Mouse (Mus musculus) heart, embryonic 13.5 days (tissue): ENCODE results near the gene 5530401A14Rik. TPM values are rescaled to one million over a fixed set of nuclear protein-coding genes. Genes with fewer than 3 reads are reported as not detected.

ENCODE experiments used
- ATAC-seq: fragments of 200-750 bp; cut with Nextera tagmentation; 2 replicates; pipeline ENCODE4 v1.8.0; 2017; ENCODE audit warnings: moderate TSS enrichment; ENCODE audit not compliant: insufficient number of reproducible peaks, low FRiP score, low TSS enrichment; ENCODE audit errors: extremely low read depth
- H3K27ac ChIP-seq: fragments of 300-500 bp; sonication (generic); replicated peaks from 2 replicates; pipeline ENCODE4 v1.5.1; 2015; ENCODE audit warnings: moderate library complexity, mild to moderate bottlenecking, inconsistent platforms
- H3K27me3 ChIP-seq: fragments of 300-500 bp; sonication (generic); replicated peaks from 2 replicates; pipeline ENCODE4 v1.6.1; 2015; ENCODE audit warnings: mild to moderate bottlenecking, inconsistent platforms
- H3K36me3 ChIP-seq: fragments of 300-500 bp; sonication (generic); 2 replicates; pipeline ENCODE4 v1.6.1; 2015; ENCODE audit warnings: mild to moderate bottlenecking, inconsistent platforms
- H3K4me1 ChIP-seq: fragments of 300-500 bp; sonication (generic); 2 replicates; pipeline ENCODE4 v1.6.1; 2015; ENCODE audit warnings: inconsistent platforms
- H3K4me2 ChIP-seq: fragments of 300-500 bp; sonication (generic); 2 replicates; pipeline ENCODE4 v1.6.1; 2015; ENCODE audit warnings: inconsistent platforms, mild to moderate bottlenecking, moderate library complexity
- H3K4me3 ChIP-seq: fragments of 300-500 bp; sonication (generic); 2 replicates; pipeline ENCODE4 v1.5.1; 2015; ENCODE audit warnings: moderate library complexity, mild to moderate bottlenecking, inconsistent platforms
- H3K9ac ChIP-seq: fragments of 300-500 bp; sonication (generic); 2 replicates; pipeline ENCODE4 v1.6.1; 2015; ENCODE audit warnings: inconsistent platforms, mild to moderate bottlenecking, moderate library complexity
- H3K9me3 ChIP-seq: fragments of 300-500 bp; sonication (generic); 2 replicates; pipeline ENCODE4 v1.6.1; 2016; ENCODE audit warnings: inconsistent platforms
- WGBS: fragments of 180-500 bp; shearing (Covaris S2); methylation state at CpG from one replicate; pipeline ENCODE4 v1.1.7; 2015; ENCODE audit warnings: mixed read lengths; 5-methylcytosine and 5-hydroxymethylcytosine counted together
- polyA plus RNA-seq: library from polyadenylated mRNA; unstranded; fragments of >200 nt; fragmentation: Nextera tagmentation; extraction: Ambion mirVana; gene quantifications from 2 replicates; pipeline ENCODE4 v1.2.1, GENCODE M21; 2015

The 5530401A14Rik gene
- not detected in 2 replicates for polyA plus RNA-seq

- H3K27ac ChIP-seq: no peak within 1 kb of the TSS
- no peak for ATAC-seq
- no peaks in the 10 kb centered on the region for H3K27me3 ChIP-seq
- H3K4me2 ChIP-seq: no peak within 1 kb of the TSS
- no peak within 1 kb of the TSS for H3K4me3 ChIP-seq
- no peaks in the 10 kb centered on the region for H3K4me1 ChIP-seq
- no peak within 1 kb of the TSS for H3K9ac ChIP-seq
- no peaks in the 10 kb centered on the region for H3K9me3 ChIP-seq
- WGBS: 50% methylated on average over 4 of the region's 4 CpGs
- H3K36me3 ChIP-seq: no peaks in the 10 kb centered on the region
Observed at GRCm38 (mm10) chr11:81860250-81860972, at the start of gene 5530401A14Rik. Gene 5530401A14Rik, plus strand, starts transcription at chr11:81860673.

DNA sequence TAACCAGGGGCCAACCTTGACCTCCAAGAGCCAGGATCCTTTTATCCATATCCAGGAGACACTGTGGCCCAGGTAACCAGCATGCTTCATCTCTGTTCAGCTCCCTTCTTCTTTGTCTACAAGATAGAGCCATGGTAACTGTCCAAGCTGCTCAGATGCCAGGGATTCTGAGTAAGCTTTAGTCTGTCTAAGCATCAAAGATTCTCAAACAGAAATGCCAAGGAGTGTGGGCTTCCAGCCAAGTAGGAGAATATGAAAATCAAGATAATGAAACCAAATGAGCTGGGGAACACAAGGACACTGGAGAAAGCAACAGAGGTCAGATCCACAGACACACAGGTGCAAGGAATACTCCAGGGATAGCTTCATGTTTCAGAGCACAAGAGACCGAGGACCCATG lies 45.7 kb upstream of the 5530401A14Rik start:
- H3K9me3 ChIP-seq: no peaks in the 10 kb centered on the region
- H3K4me3 ChIP-seq: no peak overlapping the region
- H3K9ac ChIP-seq: no peak overlapping the region
- H3K4me2 ChIP-seq: no peak overlapping the region
- no peak for ATAC-seq
- peaks cover 8% of the 10 kb centered on the region for H3K4me1 ChIP-seq
- no peak overlapping the region for H3K27ac ChIP-seq
- no peaks in the 10 kb centered on the region for H3K27me3 ChIP-seq
- WGBS: 80% methylated on average over 1 of the region's 1 CpGs
- H3K36me3 ChIP-seq: no peaks in the 10 kb centered on the region

GRCm38 (mm10) chr11:81816531-81816930 lies 43.9 kb upstream of the 5530401A14Rik start:
- H3K9ac ChIP-seq: no peak overlapping the region
- WGBS: 62% methylated on average over 5 of the region's 5 CpGs
- no peaks in the 10 kb centered on the region for H3K36me3 ChIP-seq
- no peak overlapping the region for H3K27ac ChIP-seq
- ATAC-seq: no peak
- no peak overlapping the region for H3K4me2 ChIP-seq
- H3K4me1 ChIP-seq: no peaks in the 10 kb centered on the region
- no peaks in the 10 kb centered on the region for H3K9me3 ChIP-seq
- no peaks in the 10 kb centered on the region for H3K27me3 ChIP-seq
- no peak overlapping the region for H3K4me3 ChIP-seq

- Histone ChIP-seq H3K9me3 (no peaks in the 10 kb centered on the region), H3K4me2 (no peak overlapping the region), H3K27ac (no peak overlapping the region), H3K4me1 (no peaks in the 10 kb centered on the region), H3K4me3 (no peak overlapping the region), H3K36me3 (no peaks in the 10 kb centered on the region), H3K27me3 (no peaks in the 10 kb centered on the region), H3K9ac (no peak overlapping the region)
- WGBS: 59% methylated on average over 1 of the region's 1 CpGs
- ATAC-seq: no peak
Observed at GRCm38 (mm10) chr11:81832381-81832780, 28.1 kb upstream of the 5530401A14Rik start.

DNA sequence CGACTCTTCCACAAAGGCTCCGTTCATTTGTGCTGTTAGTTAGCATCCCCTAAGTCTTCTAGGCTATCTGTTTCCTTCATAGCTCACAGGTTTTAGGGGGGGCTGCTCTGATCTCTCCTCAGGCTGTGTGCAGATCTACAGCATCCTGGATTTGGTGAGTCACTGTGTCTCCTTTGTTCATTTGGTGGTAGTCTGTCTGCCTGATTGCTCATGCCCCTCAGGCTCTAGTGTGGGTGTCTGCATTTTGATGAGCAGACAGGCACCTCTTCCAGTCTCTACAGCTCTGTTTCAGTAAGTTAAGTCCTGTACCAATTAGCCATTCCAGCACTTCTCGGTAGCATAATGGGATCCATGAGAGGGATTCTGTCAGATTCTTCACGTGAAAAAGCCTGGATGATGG lies 22.0 kb upstream of the 5530401A14Rik start:
- no peak overlapping the region for H3K9ac ChIP-seq
- no peak for ATAC-seq

DNA sequence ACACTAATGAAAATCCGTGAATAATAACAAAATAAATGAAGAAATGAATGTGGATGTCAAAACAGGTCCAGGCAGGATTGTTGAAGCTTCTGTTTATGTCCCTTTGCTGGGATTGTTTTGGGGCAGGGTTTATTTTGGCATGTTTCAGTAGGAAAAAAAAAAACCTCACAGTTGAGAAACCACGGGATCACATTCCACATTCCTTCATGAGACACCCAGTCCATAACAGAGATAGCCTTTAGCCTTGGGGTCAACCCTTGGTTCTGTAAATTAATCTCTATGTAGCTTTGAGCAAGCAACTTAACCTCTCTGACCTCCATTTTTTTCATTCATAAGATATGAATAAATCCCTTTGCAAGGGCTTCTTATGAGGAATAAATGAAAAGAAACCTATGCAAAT lies 19.5 kb upstream of the 5530401A14Rik start:
- ATAC-seq: no peak
- Histone ChIP-seq H3K4me2 (no peak overlapping the region), H3K4me1 (no peaks in the 10 kb centered on the region), H3K9me3 (no peaks in the 10 kb centered on the region), H3K4me3 (no peak overlapping the region), H3K27me3 (no peaks in the 10 kb centered on the region), H3K27ac (no peak overlapping the region), H3K36me3 (no peaks in the 10 kb centered on the region), H3K9ac (no peak overlapping the region)
- 31% methylated on average over 2 of the region's 2 CpGs for WGBS

More for the DNA sequence above, 22.0 kb upstream of the 5530401A14Rik start:
- Histone ChIP-seq H3K27ac (no peak overlapping the region), H3K9me3 (no peaks in the 10 kb centered on the region), H3K4me3 (no peak overlapping the region), H3K36me3 (no peaks in the 10 kb centered on the region), H3K4me2 (no peak overlapping the region), H3K27me3 (no peaks in the 10 kb centered on the region), H3K4me1 (no peaks in the 10 kb centered on the region)
- 64% methylated on average over 4 of the region's 4 CpGs for WGBS

DNA sequence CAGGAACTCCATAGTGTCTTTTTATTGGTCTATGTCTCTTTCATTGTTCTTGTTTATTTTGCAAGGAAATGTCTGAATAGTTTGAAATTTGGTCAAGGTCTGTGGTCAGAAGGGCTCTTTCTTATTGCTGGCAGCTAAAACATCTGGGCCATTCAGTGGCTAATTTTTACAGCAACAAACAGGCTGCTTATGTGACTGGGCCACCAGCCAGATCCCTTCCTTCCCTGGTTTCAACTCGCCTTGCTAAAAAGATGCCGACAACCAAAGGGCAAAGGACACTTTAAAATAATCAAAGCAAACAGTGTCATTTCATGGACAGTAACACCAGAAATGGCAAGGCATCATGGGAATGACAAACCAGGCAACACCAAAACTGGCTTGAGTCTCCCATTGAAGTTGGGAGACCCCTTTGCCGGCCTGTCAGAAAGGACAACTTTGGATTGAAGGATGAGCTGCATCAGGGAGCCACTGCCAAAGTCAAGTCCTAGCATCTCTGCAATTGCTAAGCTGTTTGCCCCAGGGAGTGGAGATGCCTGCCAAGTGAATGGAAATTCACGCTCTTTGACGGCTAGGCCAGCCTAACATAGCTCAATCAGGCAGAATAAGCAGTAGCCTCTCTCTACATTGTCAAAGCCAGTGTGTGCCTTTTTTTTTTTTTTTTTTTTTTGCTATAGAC lies 15.3 kb upstream of the 5530401A14Rik start:
- H3K4me2 ChIP-seq: no peak overlapping the region
- no peak overlapping the region for H3K4me3 ChIP-seq
- no peak for ATAC-seq
- H3K27me3 ChIP-seq: no peaks in the 10 kb centered on the region
- H3K9me3 ChIP-seq: no peaks in the 10 kb centered on the region
- H3K27ac ChIP-seq: no peak overlapping the region
- H3K4me1 ChIP-seq: no peaks in the 10 kb centered on the region
- H3K36me3 ChIP-seq: no peaks in the 10 kb centered on the region
- no peak overlapping the region for H3K9ac ChIP-seq
- WGBS: 58% methylated on average over 5 of the region's 5 CpGs

DNA sequence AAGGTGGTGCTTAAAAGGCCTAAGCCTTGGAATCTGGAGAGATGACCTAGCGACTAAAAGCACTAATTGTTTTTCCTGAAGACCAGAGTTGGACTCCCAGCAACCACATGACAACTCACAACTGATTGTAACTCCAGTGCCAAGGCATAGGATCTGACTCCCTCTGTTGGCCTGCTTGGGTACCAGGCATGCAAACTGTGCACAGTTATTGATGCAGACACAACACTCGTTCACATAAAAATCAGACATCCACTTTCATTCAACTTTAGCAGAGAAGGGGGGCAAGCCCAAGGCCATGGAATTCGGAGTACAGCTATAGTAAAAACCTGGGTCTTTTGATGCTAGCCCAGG lies 14.8 kb upstream of the 5530401A14Rik start:
- H3K27ac ChIP-seq: no peak overlapping the region
- H3K4me2 ChIP-seq: no peak overlapping the region
- ATAC-seq: no peak
- H3K36me3 ChIP-seq: no peaks in the 10 kb centered on the region
- no peak overlapping the region for H3K4me3 ChIP-seq
- no peaks in the 10 kb centered on the region for H3K27me3 ChIP-seq
- H3K4me1 ChIP-seq: no peaks in the 10 kb centered on the region
- H3K9ac ChIP-seq: no peak overlapping the region
- H3K9me3 ChIP-seq: no peaks in the 10 kb centered on the region
- 71% methylated on average over 3 of the region's 3 CpGs for WGBS

- Histone ChIP-seq H3K4me1 (no peaks in the 10 kb centered on the region), H3K9ac (no peak overlapping the region), H3K4me2 (no peak overlapping the region), H3K9me3 (no peaks in the 10 kb centered on the region), H3K27me3 (no peaks in the 10 kb centered on the region), H3K36me3 (no peaks in the 10 kb centered on the region), H3K4me3 (no peak overlapping the region), H3K27ac (no peak overlapping the region)
- 56% methylated on average over 1 of the region's 1 CpGs for WGBS
- ATAC-seq: no peak
Observed at GRCm38 (mm10) chr11:81847773-81848490, 12.5 kb upstream of the 5530401A14Rik start.

DNA sequence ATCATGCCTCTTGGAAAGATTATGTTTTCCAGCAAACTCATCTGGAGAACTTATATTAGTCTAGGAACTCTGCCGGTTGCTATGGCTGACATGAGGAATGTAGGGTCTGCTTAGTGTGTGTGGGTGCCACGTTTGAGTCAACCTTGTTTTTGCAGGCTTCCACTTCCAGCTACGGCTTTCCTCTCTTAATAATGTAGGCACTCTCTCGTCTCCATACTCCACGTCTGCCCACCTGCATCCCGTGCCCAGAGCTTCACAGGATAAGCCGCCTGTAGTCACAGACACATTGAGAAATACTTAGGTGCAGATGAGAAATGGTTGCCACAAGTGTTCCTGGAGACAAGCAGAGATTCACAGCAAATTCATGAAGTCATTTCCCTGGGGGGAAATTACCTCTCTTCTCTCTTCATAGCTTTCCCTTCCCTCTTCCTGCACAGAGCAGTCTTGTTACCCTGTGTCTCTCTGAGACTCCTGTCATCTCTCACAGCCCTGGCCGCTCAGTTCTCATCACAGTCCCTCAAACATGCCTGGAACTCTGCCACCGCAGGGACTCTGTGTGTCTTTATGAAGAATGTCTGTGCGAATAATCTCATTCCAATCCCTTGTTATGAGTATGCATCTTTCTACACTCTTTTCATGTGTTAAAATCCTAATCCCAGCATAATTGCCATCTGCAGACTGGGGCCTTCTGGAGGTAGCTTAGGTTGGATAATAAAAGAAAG lies 5.3 kb downstream of the 5530401A14Rik start:
- 54% methylated on average over 10 of the region's 10 CpGs for WGBS
- Histone ChIP-seq H3K27ac (no peak overlapping the region), H3K4me3 (no peak overlapping the region), H3K4me1 (no peaks in the 10 kb centered on the region), H3K9me3 (no peaks in the 10 kb centered on the region), H3K9ac (no peak overlapping the region), H3K4me2 (no peak overlapping the region), H3K36me3 (no peaks in the 10 kb centered on the region), H3K27me3 (no peaks in the 10 kb centered on the region)
- ATAC-seq: no peak

GRCm38 (mm10) chr11:81871506-81872213 lies 11.2 kb downstream of the 5530401A14Rik start:
- no peaks in the 10 kb centered on the region for H3K36me3 ChIP-seq

More at GRCm38 (mm10) chr11:81871506-81872213, 11.2 kb downstream of the 5530401A14Rik start:
- no peak overlapping the region for H3K4me3 ChIP-seq
- no peak overlapping the region for H3K9ac ChIP-seq
- ATAC-seq: no peak
- peaks cover 7% of the 10 kb centered on the region for H3K4me1 ChIP-seq
- H3K9me3 ChIP-seq: no peaks in the 10 kb centered on the region
- WGBS: 22% methylated on average over 9 of the region's 9 CpGs
- no peaks in the 10 kb centered on the region for H3K27me3 ChIP-seq
- H3K4me2 ChIP-seq: no peak overlapping the region
- H3K27ac ChIP-seq: no peak overlapping the region
